Mouse (Mus musculus): ENCODE measurements at regions not wholly inside any gene's neighbourhood (a gene's known extent, or its start where the extent isn't known, plus 50 kb on each side); places are given as distances from the start of the nearest gene placed in this dataset.
"Not testable (repeated sequence)": the region's sequence is repeated elsewhere in the genome, so short reads cannot be mapped to it uniquely, and the experiment has no call there.

DNA sequence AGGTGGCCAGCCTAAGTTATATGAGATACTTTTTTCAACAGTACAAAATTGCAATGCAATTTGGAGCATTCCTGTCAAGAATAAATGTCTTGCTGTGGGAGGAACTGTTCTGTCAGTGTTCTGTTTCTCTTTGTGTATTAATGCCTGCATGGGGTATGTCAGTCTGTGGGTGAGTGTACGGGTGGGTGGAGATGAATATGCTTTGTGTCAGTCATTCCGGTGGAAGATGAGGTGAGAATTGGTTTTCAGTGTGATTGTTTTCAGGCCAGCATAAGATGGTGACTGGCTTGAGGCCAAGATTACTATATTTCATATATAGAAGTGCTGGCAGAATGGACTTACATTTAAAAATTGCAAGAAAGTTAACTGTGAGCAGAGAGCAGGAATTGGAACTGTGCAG, 184.0 kb downstream of the Frk start:
- no peak for DNase-seq
- intact Hi-C loops (cut with DNase I) = no loop called here

GRCm38 (mm10) chr10:34667735-34668439, 184.7 kb downstream of the Frk start:
- DNase-seq = no peak
- intact Hi-C loops (cut with DNase I) = no loop called here

- no peak for DNase-seq
- intact Hi-C loops (cut with DNase I) = no loop called here
Observed at GRCm38 (mm10) chr10:34671791-34672190, 188.6 kb downstream of the Frk start.

DNA sequence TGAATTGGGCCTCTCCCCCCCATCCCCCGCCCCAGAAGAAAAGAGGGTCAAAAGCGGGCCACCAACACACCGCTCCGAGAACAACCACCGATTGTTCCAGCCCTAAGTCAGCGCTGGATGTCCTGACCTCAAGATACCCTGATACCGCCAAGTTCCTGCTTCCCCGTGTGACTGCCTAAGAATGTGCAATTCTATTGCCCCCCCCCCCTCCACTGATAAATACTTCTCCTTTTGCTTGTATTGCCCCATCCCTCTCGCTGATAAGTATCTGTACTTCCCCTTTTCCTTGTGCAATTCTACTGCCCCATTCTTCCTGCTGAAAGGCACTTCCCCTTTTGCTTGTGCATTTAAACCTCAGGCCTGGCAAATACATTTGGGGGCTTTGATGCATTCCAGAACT, 216.2 kb downstream of the Frk start:
- DNase-seq; intact Hi-C loops (cut with DNase I): not testable (repeated sequence)

- intact Hi-C loops (cut with DNase I) = no loop called here
- DNase-seq = no peak
Observed at GRCm38 (mm10) chr10:34701956-34702355, 218.8 kb downstream of the Frk start.

- DNase-seq = no peak
- intact Hi-C loops (cut with DNase I) = no loop called here
Observed at GRCm38 (mm10) chr10:34705416-34705815, 222.2 kb downstream of the Frk start.

DNA sequence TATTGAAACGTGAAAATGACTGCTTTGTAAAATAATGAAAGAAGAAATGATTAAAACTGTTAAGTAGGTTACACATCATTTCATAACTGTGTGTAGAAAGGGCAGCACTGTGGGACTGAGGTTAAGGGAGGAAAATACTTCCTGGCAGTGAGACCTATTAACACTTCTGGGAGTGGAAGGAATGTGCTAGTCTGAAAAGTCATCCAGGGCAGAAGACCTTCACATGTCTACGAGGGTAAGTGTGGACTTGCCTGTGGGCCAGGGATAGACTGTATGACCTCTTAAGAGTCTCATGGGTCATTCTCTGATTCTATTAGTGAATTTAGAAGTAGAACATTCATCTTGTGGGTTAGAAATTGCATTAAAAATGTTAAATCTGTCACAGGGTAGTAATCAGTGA, 248.1 kb downstream of the Frk start:
- DNase-seq = no peak
- intact Hi-C loops (cut with DNase I) = no loop called here

GRCm38 (mm10) chr10:34762426-34762825, 279.2 kb downstream of the Frk start:
- intact Hi-C loops (cut with DNase I) = no loop called here
- no peak for DNase-seq

- intact Hi-C loops (cut with DNase I) = no loop called here
- DNase-seq = no peak
Observed at GRCm38 (mm10) chr10:34792099-34792498, 308.9 kb downstream of the Frk start.

GRCm38 (mm10) chr10:34811131-34811530, 327.9 kb downstream of the Frk start:
- intact Hi-C loops (cut with DNase I) = no loop called here
- DNase-seq = no peak

- intact Hi-C loops (cut with DNase I) = no loop called here
- DNase-seq = no peak
Observed at GRCm38 (mm10) chr10:34824121-34824520, 340.9 kb downstream of the Frk start.

DNA sequence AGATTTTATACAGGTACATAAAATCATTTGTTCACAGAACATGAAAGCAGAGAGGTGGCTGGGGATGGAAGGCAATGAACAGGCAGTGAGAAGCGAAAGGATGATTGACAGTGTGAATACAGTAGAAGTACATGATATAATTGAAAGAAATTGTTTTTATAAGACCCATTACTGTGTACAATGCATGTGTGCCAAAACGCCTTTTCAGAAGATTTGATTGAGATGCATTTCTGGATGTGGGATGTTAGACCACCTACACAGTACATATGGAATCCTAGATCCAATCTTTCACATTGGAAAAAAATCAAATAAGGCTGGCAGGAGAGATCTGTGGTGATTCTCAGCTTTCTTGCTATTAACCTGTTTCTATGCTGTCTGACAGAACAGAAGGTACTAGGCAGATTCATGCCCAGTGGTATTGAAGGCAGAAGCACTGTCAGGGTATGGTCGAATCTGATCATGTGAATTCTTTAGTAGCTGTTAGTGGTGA, 358.9 kb downstream of the Frk start:
- intact Hi-C loops (cut with DNase I) = no loop called here
- DNase-seq = no peak

DNA sequence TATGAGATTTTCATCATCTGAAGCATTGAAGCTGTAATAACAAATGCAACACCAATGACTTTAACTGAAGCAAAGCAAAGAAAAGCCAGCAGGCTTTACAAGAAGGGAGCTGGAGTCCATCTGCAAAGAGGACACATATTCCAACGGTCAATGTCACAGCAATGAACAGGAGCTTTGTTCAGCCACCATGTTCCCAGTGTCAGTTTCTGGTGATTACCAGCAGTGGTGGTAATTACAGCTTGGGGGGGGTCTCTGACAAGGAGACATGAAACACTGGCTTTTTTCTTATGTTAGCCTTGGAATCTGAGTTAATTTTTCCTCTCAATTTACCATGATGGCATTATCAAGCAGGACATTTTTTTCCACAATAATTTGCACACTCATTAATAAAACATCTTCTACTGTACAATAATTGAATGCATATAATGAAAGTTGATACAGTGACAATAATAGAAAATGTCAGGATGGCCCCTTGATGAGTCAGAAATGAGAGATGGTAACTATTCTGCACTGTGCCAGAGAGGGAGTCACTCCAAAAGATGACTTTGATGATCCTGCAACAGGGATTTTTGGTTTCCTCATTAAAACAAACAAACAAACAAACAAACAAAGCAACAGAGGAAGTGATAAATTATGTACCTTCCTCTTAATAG, 373.4 kb downstream of the Frk start:
- intact Hi-C loops (cut with DNase I) = no loop called here
- DNase-seq = no peak

- no peak for DNase-seq
- intact Hi-C loops (cut with DNase I) = no loop called here
Observed at GRCm38 (mm10) chr10:34862693-34863092, 379.5 kb downstream of the Frk start.

GRCm38 (mm10) chr10:34871888-34872287, 388.7 kb downstream of the Frk start:
- intact Hi-C loops (cut with DNase I) = no loop called here
- no peak for DNase-seq

DNA sequence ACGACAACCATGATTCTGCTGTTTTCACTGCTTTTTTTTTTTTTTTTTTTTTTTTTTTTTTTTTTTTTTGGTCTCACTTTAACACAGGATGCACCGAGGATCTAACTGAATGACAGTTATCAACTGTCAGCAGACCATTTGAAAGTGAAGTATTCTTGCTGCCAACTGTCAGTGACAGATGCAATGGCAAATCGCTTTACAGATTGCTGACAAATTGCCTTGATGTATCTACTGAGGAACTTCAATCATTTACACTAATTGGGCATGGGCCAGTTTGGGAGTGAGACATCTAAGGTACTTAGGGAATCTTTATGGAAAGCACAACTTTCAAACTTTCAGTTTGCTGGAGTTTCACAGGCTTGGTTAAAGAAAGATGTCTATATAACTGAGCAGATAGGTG, 395.3 kb downstream of the Frk start:
- intact Hi-C loops (cut with DNase I) = no loop called here
- DNase-seq = no peak

GRCm38 (mm10) chr10:34887601-34888000, 404.4 kb downstream of the Frk start:
- DNase-seq = no peak
- intact Hi-C loops (cut with DNase I) = no loop called here

DNA sequence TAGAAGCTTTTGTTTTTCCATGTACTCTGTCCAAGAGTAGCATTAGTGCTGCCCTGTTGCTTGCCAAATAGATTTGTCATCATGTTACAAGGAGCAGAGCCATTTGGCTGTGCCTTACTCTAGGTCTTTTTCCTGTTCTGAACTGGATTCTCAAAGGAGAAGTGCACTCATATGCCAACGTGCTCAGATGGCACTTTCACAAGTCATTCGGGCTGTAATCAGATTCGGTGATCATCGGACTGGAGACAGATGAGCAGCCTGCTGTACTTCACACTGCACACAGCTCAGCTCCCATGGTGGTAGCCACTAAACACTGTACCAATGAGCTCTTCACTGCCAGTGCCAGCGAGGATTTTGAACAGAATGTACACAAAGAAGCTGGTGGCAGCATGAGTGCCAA, 421.1 kb downstream of the Frk start:
- intact Hi-C loops (cut with DNase I) = no loop called here
- DNase-seq = no peak

DNA sequence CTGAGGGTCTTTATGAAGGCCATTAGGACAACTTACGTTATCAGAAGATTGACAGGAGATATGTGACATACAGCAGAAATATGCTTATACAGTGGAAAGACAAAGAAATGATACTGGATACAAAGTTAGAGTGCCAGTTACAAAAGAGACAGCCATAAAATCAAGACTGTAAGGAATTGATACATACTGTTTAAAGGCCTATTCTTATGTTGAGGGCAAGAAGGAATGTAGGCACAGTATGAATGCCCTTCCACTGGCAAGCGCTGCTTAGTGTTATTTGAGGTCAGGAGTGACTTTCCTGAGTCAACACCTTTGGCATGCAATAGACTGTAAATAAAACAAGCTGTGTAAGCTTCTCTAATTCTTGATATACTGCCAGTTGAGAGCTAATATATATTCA, 421.5 kb downstream of the Frk start:
- intact Hi-C loops (cut with DNase I) = no loop called here
- no peak for DNase-seq

DNA sequence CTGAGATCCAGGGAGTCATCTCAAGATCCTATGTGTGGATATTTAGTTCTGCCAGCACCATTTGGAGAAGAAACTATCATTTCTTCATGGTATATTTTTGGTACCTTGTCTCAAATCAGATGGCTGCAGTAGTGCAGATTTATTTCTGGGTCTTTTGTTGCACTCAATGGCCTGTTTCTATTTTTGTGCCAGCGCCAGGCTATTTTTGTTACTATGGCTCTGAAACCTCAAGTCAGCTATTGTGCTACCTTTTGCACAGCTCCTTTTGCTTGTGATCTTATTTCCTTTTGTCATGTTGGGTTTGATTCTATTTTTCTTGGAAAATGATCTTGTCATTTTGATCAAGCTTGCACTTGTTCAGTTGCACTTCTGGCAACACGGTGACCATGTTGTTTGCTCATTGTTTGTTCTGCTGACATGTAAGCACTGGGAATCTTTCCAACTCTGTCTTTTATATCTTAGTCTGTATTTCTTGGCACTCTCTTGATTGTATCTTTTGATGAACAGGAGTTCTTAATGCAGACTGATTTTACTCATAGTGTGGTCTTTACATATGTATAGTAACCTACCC, 429.0 kb downstream of the Frk start:
- intact Hi-C loops (cut with DNase I) = no loop called here

More for the DNA sequence above, 429.0 kb downstream of the Frk start:
- peak; percentile 4 to 27 for DNase-seq

Measured in heart, postnatal 14 days (tissue).